Mouse (Mus musculus) embryonic facial prominence, embryonic 14.5 days (tissue): Measurements from ENCODE around the gene Zfp667. TPM values are rescaled to one million over a fixed set of nuclear protein-coding genes. Genes with fewer than 3 reads are reported as not detected.
A peak's percentile ranks its signal among the peaks of the same experiment; 100 is the strongest.

Source experiments
- ATAC-seq: fragments of 200-750 bp; cut with Nextera tagmentation; 2 replicates; pipeline ENCODE4 v1.8.0; 2017; ENCODE audit warnings: low read depth, moderate number of reproducible peaks, moderate TSS enrichment
- DNase-seq: peaks from one replicate; pipeline ENCODE4 v3.0.0-alpha.2; 2015; ENCODE audit warnings: low spot score
- H3K27ac ChIP-seq: fragments of 300-500 bp; sonication (generic); replicated peaks from 2 replicates; pipeline ENCODE4 v1.5.1; 2014; ENCODE audit warnings: low read depth, mild to moderate bottlenecking, low read length, moderate library complexity
- H3K27me3 ChIP-seq: fragments of 300-500 bp; sonication (generic); replicated peaks from 2 replicates; pipeline ENCODE4 v1.6.1; 2014; ENCODE audit warnings: low read length; ENCODE audit not compliant: control insufficient read depth, insufficient read depth
- H3K36me3 ChIP-seq: fragments of 300-500 bp; sonication (generic); 2 replicates; pipeline ENCODE4 v1.6.1; 2014; ENCODE audit warnings: low read length, mixed read lengths; ENCODE audit not compliant: control insufficient read depth, insufficient read depth
- H3K4me1 ChIP-seq: fragments of 300-500 bp; sonication (generic); 2 replicates; pipeline ENCODE4 v1.6.1; 2014; ENCODE audit warnings: antibody characterized with exemption, low read length; ENCODE audit not compliant: control insufficient read depth, insufficient read depth
- H3K4me2 ChIP-seq: fragments of 300-500 bp; sonication (generic); 2 replicates; pipeline ENCODE4 v1.6.1; 2014; ENCODE audit warnings: low read depth, mild to moderate bottlenecking, low read length, moderate library complexity, mixed read lengths
- H3K4me3 ChIP-seq: fragments of 300-500 bp; sonication (generic); 2 replicates; pipeline ENCODE4 v1.5.1; 2014; ENCODE audit warnings: low read depth, mild to moderate bottlenecking, low read length
- H3K9ac ChIP-seq: fragments of 300-500 bp; sonication (generic); 2 replicates; pipeline ENCODE4 v1.6.1; 2014; ENCODE audit warnings: low read depth, mild to moderate bottlenecking, low read length, moderate library complexity, mixed read lengths
- H3K9me3 ChIP-seq: fragments of 300-500 bp; sonication (generic); 2 replicates; pipeline ENCODE4 v1.6.1; 2016; ENCODE audit warnings: low read length; ENCODE audit not compliant: control insufficient read depth
- WGBS: fragments of 180-500 bp; shearing (Covaris S2); extraction: QIAGEN DNeasy Blood & Tissue Kit; methylation state at CpG from one replicate; pipeline ENCODE4 v1.1.7; 2014; 5-methylcytosine and 5-hydroxymethylcytosine counted together
- polyA plus RNA-seq: library from polyadenylated mRNA; unstranded; fragments of >200 nt; fragmentation: Nextera tagmentation; extraction: Ambion mirVana; gene quantifications from 2 replicates; pipeline ENCODE4 v1.2.1, GENCODE M21; 2014

Zfp667 gene
- polyA plus RNA-seq, 1 experiment from 2014 or later = 11.9 TPM

DNA sequence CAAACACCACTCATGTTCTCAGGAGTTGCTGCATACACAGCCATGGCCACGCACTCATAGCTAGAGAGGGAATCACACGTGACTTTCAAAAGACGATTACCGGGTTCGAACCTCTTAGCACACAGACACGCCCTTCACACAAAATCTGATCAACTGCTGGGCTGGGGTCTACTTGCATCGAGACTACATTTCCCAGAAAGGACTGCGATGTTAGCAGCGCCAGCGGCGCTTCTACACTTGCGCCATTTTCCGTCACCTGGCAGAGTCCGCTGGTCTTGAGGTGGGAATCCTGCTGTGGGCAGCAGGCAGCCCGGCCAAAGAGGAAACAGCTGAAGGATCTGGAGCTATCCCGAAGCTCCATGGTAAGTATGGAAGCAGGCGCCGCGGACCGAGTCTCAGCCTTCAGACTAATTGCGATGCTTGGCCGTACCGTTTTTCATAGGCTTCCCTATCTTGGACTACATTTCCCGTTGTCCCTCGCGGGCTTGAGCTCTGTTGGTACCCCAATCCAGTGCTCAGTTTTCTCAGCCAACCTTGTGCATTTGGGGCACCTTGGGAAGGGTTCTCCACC, 57.2 kb downstream of the Zfp667 start, which contains the start of gene Gm3854:
Gene Gm3854 (plus strand): TSS at position 259 of the 571 bp plus-strand sequence.
- peak within 1 kb of the TSS; percentile 70 for H3K4me3 ChIP-seq
- peak within 1 kb of the TSS; percentile 73 for H3K9ac ChIP-seq
- DNase-seq = peak; percentile 92
- no peak within 1 kb of the TSS; the same call in 1 of the 2 replicates for H3K27ac ChIP-seq
- H3K36me3 ChIP-seq = no peaks in the 10 kb centered on the region
- H3K27me3 ChIP-seq = no peaks in the 10 kb centered on the region
- H3K4me2 ChIP-seq = peak within 1 kb of the TSS; percentile 54
- 1% methylated on average over 26 of the region's 26 CpGs for WGBS
- H3K9me3 ChIP-seq = no peaks in the 10 kb centered on the region
- H3K4me1 ChIP-seq = no peaks in the 10 kb centered on the region
- ATAC-seq = peak; percentile 95

DNA sequence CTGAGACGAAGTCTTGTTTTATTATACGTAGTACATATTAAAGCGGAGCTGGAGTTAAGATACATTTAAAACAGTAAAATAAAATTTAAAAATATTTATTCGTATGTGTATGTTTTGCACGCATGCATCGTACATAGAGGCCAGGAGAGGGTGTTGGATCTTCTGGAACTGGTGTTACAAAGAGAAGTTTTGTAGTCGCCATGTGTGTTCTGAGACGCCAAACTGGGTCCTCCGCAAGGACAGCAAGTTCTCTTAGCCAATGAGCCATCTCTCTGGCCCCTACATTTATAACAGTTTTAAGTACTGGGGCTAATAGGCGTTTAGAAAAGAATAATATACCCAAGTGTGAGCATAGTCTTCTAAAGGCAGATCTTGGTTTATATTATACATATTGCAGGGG, 57.7 kb downstream of the Zfp667 start:
- Histone ChIP-seq H3K9me3 (no peaks in the 10 kb centered on the region), H3K9ac (peak overlapping the region; percentile 73; the same call in 1 of the 2 replicates), H3K4me1 (no peaks in the 10 kb centered on the region), H3K36me3 (no peaks in the 10 kb centered on the region), H3K27me3 (no peaks in the 10 kb centered on the region), H3K4me3 (peak overlapping the region; percentile 70), H3K27ac (no peak overlapping the region), H3K4me2 (peak overlapping the region; percentile 54)
- ATAC-seq (peak; percentile 3; the same call in 1 of the 2 replicates), DNase-seq (no peak)
- WGBS = 30% methylated on average over 10 of the region's 10 CpGs

Other genes starting within 250 kb of the Zfp667 start
- not detected in 2 replicates for gene Nlrp4c, start 241.4 kb upstream of the Zfp667 start, polyA plus RNA-seq
- gene Zfp787, start 130.6 kb upstream of the Zfp667 start, polyA plus RNA-seq = 10.2 and 11.9 TPM in 2 replicates
- 40.7 and 49.6 TPM in 2 replicates for gene Zfp444, start 114.4 kb upstream of the Zfp667 start, polyA plus RNA-seq
- gene Galp, start 89.5 kb upstream of the Zfp667 start, polyA plus RNA-seq = not detected in 2 replicates
- not detected in 2 replicates for gene Zscan5b, start 64.3 kb upstream of the Zfp667 start, polyA plus RNA-seq
- 0.26 TPM in 1 of 2 replicates, not detected in the other for gene Epp13, start 33.9 kb upstream of the Zfp667 start, polyA plus RNA-seq
- gene Zfp583, start 44.7 kb downstream of the Zfp667 start, polyA plus RNA-seq = 6.2 and 6.5 TPM in 2 replicates
- gene Gm3854, start 57.2 kb downstream of the Zfp667 start, polyA plus RNA-seq = 1.3 and 1.4 TPM in 2 replicates
- gene Zfp78, start 76.7 kb downstream of the Zfp667 start, polyA plus RNA-seq = 2.9 and 3.2 TPM in 2 replicates
- 8.5 and 8.9 TPM in 2 replicates for gene Zfp28, start 96.7 kb downstream of the Zfp667 start, polyA plus RNA-seq
- gene Smim17, start 112.1 kb downstream of the Zfp667 start, polyA plus RNA-seq = 0.12 and 0.18 TPM in 2 replicates
- not detected in 2 replicates for gene Gm20715, start 123.7 kb downstream of the Zfp667 start, polyA plus RNA-seq
- gene Olfr1344, start 152.1 kb downstream of the Zfp667 start, polyA plus RNA-seq = not detected in 2 replicates
- gene Olfr1336, start 169.6 kb downstream of the Zfp667 start, polyA plus RNA-seq = 0.06 TPM in 1 of 2 replicates, not detected in the other
- not detected in 2 replicates for gene Olfr1346, start 180.5 kb downstream of the Zfp667 start, polyA plus RNA-seq
- not detected in 2 replicates for gene Olfr5, start 200.4 kb downstream of the Zfp667 start, polyA plus RNA-seq
- gene Olfr1347, start 213.2 kb downstream of the Zfp667 start, polyA plus RNA-seq = not detected in 2 replicates
- gene Olfr1348, start 222.2 kb downstream of the Zfp667 start, polyA plus RNA-seq = not detected in 2 replicates
- not detected in 2 replicates for gene Olfr1349, start 236.4 kb downstream of the Zfp667 start, polyA plus RNA-seq